Mouse (Mus musculus) lung, postnatal 4 days (tissue): ENCODE results near the gene Adam19.

Experiments
- DNase-seq, 2 experiments: peaks; one replicate each; pipeline ENCODE4 v3.0.0; 2021

Adam19 gene

DNA sequence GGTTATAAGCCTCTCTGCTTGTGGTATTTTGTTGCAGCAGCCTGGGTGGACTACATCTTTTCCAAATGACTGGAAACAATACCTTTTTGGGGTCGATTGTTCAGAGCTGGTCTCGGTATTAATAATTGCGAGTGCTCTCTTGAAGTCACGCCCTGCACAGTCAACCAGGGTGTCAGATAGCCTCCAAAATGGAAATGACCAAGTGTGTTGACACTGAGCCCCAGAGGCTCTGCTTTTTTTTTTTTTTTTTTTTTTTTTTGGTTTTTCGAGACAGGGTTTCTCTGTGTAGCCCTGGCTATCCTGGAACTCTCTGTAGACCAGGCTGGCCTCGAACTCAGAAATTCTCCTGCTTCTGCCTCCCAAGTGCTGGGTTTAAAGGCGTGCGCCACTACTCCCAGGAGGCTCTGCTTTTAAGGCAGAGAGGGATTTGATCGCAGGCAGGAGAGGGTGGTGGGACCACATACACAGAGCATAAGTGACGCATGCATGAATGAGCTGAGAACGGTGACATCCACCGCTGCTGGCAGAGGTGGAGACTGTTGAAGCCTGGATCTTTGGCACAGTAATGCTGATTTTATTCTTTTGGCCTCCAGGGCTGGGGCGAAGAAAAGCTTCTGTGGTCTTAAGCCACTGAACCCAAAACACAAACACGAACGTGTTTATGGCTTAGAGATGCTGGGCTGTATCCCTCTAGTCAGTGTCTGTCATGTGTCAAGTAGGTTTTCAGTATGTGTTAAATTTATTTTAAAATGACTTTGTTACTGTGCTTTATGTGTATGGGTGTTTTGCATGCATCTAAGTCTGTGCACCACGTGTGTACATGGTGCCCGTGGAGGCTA is 18.3 kb downstream of the Adam19 start:
- no peak for DNase-seq

DNA sequence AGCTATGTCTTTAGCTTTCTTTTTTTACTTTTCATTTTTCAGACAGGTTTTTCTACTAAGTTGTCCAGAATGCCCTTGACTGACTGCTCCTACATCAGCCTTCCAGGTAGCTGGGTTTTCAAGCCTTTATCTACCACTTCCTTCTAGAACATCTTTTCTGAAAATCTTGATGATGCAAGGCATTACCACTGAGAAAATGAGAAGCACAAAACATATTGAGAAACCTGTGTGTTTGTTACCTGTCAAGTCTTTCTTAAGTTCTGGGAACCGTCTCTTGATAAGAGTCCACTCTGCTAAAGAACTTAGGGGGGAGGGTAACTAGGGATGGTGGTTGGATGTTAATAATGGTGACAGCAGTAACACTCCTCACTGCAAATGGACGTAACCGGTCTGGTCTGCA is 19.7 kb downstream of the Adam19 start:
- DNase-seq, result no peak

DNA sequence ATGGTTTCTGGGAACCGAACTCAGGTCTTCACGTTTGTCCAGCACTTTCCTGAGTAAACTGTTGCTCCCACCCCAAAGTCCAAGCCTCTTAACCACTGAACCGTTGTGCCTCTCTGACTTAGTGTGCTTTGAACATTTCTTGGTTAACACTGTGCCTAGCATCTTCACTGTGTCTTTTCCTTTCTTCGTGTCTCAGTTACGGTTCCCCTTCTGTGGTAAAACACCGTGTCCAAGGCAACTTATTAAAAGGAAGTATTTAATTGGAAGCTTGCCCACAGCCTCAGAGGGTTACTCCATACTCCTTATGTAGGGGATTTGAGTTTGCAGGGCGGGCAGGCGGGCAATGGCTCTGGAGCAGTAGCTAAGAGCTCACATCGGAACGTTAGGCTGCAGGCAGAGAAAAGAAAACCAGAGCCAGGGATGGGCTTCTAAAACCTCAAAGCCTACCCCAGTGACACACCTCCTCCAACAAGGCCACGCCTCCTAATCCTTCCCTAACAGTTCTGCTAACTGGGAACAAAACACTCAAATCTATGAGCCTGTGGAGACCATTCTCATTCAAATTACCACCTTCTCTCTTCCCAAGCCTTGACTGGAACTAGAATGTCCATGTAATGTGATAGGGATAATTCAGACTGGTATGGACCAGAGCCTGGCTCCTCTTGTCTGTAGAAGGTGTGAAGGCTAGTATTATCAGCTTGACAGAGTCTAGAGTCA is 20.8 kb downstream of the Adam19 start:
- DNase-seq, result no peak

DNA sequence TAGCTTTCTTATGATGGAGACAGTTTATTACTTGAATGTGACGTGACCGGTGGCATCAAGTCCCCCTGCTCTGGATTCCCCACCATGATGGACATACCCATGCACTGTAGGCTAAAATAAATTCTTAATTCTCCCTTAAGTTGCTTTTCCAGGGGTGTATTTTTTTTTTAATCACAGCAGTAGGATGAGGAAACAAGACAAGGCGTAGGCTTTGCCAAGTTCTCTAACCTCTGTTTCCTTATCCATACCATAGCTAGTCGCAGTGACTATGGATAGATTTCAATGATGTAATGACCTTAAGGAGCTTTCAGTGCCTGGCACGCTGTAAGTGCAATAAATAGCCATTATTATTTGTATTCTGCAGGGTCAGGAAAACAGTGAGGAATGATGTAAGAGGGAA is 21.5 kb downstream of the Adam19 start:
- no peak for DNase-seq

DNA sequence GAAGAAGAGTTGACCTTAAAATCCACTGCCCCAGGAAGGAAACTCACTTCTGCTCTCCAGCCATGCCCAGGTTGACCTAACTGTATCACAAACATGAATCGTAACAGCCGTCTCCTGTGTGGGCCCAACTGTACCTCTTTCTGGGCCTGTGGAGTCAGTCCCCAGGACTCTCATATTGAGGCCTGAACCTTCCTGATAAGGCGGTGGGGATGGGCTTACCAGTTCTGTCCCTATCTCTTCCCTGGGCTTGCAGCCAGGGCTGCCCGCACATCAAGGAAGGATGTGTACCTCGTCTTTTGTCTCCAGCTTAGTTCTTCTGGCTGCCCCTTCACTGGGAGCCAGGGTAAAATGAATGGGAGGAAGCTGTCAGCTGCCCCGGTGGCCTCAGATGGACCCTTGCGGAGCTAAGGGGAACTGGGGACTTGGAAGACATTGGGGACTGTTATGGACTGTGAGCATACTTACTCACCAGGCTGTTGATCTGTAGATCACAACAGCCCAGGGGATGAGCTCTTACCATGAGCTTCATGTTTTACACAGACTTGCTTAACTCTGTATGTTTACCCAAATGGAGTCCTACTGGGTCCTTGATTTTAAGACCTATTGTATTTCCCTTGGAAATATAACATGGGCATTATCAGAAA is 22.1 kb downstream of the Adam19 start:
- DNase-seq, result peak; percentile 59 to 86

DNA sequence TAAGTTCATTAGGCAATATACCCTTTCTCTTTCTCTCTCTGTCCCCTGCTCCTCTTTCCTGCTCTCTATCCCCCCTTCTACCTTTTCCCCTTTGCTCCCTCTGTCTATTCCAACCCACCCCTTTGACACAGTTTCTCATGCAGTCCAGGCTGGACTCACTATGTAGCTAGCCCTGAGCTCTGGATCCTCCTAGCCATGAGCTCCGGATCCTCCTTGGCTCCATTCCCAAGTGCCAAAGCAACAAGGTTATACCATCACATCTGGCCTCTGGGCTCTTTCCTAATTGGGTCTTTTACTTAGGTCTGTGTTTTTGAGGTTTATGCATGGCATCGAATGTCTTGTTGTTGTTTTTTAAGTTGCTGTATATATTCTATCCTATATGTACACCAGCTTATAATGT is 25.3 kb downstream of the Adam19 start:
- no peak for DNase-seq

DNA sequence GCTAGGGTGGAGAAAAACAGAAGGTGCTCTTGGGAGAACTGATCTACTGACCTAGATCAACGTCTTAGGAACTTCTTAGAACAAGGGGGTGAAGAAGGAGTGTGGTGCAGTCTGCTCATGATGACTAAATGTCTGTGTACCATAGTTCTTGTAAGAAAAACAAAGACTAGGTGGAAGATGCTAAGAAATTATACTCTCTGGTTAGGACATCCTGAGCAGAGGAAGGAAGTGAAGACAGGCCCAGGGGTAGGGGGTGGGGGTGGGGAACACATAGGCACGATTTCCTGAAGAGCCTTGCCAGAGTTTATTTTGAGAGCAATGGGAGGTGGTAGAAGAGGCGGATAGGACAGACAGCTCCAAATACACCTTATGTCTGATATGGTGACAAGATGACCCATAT is 27.6 kb downstream of the Adam19 start:
- no peak for DNase-seq

DNA sequence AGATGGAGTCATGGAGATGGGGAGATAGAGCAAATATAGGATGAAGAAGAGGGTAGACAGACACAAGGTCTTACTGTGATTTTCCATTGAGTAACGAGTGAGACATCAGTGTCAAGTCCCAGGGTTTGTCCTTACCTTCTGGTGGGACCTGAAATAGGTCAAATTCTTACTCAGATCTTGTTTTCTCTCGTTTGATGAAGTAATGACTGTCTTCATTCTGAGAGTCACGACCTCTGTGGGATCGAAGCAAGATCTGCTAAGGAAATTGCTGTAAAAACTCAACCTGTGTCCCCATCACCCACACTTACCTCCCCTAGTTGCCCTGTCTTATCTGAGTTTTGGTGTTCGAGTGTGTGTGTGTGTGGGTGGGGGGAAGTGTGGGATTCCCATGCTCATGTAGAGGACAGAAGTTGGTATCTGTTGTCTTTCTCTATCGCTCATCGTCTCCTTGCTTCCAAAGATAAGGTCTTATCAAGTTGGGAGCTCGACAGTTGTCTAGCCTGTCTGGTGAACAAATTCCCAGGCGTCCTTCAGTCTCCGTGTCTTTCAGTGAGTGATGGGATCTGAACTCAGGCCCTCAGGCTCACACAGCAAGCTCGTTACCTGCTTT is 28.1 kb downstream of the Adam19 start:
- DNase-seq, result no peak

DNA sequence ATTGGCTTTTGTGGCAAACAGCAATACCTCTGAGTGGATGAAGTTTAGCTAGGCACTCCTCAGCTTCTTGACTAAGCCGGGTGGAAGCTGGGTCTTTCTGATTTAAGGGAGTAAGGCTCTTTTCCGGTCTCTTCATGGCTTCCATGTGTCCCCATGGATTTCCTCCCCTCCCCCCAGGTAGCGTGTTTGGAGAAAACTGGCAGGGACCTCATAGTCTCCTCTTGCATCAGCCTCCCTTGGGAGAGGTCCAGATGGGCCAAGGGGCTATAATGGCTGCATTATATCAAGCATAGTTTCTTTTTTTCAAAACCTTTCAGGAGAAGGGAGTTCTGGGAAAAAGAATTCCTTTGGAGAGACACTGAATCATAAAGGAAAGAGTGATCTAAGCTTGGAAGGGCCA is 28.8 kb downstream of the Adam19 start:
- peak; percentile 66 to 67 for DNase-seq

DNA sequence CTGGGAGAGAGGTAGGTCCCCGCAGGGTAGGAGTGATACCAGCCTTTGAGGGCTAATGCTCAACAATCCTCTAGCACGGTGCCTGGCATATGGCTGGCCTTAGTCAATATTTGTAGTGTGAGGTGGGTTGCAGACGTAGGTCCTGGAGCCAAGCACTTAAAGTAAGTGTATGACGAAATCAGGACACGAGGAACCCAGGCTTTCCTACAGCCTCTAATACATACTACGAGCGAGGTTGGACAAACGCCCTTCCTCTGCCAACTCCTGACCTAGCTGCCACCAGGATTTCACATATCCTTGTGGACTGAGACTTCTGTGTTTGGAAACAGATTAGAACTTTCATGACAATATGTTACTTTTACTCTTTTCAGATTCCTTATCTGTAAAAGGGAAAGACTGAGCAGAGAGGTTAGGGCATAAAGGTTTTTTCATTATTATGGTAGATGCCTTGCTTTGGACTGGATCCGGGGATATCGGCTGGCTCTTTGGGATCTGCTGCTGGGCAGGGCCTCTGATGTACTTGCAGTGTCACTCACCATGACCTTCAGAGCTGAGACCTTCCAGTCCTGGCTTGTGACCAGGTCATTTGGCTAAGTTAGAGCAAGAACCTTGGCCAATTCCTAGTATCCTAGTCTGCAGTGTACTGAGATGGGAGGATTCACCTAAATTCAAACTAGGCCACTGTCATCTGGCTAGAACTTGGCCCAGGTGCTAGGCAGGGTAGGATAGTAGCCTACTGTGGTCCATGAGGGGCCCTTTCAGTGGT is 29.8 kb downstream of the Adam19 start:
- peak in 1 of 2 experiments; percentile 64 for DNase-seq

DNA sequence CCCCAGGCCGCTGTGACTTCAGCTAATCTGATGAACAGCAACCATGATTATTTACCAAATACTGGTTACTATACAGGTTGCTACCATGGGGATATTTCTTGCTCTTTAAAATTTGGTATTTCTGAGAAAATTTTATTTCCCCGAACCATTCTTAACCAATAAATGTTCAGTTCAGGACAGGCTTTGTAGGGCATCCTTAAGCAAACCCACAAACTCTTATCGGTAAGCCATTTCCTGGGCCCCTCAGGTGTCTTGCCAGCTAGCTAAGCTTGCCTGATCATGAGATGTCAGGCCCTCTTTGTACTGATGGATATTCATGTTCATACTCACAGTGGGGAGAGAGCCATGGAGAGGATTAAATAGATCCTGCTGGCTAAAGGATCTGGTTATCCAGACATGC is 30.7 kb downstream of the Adam19 start:
- no peak for DNase-seq

DNA sequence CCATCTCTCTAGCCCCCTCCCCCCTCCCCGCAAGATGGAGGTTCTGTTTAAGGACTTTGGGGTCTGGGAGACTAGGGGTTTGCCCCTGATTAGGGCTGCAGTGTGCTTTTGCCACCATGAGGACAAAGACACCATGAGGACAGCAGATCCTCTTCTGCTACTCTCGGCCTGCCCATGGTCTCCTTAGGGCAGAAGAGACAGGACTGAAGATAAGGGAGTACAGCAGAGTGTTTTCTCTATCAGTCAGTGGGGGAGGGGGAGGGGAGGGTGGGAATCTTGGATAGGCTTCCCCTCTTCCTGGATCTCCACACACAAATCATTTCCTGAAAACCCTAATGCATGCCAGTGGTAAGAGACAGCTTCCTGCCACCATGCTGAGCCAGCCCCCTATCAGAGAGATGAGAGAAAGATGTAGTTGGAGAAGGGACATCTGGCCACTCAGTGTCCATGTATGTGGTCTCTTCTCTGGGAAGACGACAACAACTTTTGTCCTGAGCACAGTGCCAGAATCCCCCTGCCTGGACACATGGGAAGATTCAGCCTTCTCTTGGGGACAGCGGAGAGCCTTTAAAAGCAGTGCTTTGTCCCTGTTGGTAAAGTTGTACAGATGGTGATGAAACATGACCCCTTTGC is 33.4 kb downstream of the Adam19 start:
- DNase-seq, result peak; percentile 60 to 80

DNA sequence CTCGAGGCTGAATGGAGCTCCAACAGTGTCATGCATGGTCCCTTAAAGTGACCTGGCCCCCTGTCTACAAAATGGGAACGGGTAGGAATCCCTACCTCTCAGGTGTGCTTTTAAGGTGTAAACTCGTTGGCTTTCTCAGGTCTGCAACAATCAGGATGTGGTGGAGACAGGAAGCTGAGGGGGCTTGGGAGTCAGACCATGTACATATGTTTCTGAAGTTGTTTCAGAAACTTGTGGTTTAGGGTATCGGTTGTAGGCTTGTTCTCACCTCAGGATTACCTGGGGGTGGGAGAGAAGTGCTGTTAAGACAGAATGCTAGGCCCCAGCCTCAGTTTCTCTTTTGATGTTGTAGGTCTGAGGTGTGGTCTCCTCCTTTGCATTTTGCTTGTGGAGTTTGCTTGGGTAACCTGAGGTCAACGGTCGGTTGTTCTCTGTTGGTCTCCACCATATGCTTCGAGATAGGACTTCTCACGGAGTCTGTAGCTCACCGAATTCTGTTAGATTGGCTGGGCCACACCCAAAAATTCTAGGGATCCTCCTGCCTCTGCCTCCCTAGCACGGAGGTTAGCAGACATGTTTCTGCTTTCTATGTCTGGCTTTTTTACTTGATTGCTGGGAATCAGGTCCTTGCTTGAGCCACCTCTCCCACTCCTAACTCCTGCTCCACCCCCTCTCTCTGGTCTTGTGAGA is 34.4 kb downstream of the Adam19 start:
- no peak for DNase-seq

DNA sequence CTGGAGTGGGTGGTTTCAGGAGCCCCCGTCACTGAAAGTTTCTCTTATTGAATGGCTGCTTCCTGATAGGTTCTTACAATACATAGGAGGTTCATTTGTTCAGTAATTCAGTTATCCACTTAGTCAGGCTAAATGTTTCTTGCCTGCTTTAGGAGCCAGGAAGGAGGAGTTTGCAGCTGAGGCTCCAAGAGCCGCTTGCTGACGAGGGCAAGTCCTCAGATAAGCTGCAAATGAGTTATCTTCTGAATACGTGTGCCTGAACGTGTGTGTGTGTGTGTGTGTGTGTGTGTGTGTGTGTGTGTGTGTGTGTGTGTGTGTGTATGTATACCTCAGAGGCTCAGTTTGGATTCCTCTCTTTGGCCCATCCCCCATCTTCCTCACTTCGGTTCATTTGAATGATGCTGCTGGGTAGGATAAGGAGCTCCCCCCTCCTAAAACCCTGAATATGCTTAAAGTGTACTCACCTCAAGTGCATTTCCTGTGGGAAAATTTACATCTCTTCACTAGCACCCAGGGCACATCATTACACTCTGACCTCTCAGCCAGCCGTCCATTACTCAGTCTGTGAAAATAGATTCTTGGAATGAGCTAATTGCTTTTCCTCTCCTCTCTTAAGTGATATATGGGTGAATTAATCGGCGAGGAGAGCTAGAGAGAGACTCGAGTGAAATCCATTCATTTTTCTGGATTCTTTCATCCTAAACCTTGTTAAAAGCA is 35.3 kb downstream of the Adam19 start:
- no peak for DNase-seq

DNA sequence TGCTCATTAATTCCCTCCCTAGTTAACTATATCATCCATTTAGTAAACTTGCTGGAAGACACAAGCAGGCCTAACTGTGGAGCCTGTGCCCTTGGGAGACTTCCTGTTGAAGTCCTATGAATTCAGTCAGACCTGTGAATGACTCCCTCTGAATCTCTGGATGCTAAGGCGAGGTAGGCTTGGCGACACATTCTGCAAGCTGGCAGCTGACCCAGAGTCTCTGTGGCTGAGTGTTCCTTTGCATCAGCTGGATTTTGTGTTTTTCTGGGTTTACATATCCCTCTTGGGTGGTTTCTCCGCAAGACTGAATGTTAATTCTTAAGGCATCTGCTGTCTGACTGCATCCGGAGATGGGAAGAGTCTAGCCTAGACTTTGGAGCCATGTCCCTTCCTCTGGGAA is 36.3 kb downstream of the Adam19 start:
- DNase-seq, result no peak

DNA sequence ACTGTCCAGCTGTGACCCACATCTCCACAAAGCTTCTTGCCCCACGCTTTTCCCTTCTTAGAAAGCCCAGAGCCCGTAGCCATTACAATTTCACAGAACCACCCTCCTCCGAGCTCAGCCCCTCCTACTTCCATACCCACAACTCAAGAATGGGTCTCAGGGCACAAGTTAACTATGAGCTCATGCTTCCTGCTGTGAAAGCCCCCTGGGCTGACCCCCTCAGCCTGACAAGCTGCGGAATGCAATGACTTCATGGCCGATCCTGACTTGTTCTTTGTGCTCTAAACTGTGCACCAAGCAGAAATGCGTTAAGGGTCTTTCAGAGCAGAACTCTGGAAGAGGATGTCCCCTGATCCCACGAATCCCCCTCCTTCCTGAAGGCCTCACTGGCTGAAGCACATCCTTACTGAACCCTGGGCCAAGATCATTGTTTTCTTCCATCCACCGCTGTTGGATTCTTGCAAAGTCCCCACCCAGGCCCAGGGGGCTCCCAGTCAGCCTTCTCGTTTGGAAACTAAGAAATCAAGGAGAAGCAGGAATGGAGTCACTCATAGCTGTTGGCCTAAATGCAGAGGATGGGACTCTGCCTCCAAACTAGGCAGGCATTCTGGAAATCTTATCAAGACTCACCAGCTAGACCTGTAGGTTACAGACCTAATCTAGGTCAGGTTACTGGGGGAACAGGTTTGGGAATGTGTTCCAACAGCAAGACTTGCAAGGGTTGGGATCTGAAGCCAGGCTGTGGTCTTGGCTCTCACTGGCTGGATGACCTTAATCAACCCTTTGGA is 39.9 kb downstream of the Adam19 start:
- peak in 1 of 2 experiments; percentile 63 for DNase-seq

DNA sequence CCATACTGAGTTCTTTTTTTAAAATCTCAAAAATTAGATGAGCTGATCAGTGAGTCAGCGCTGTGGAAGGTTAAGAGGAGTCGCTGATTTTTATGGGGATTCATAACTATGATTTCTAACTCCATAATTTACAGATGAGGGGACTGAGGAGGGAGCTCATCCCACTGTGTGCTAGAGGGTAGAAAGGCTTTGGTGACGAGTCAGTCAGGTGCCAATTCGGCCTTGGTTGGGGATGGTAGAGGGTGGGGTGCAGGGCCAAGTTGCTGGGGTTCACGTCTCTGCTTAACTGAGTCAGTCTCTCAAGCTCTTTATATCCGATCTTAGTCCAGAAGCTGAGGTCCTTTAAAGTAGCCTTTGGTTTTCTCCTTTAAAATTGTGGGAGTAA is 40.5 kb downstream of the Adam19 start:
- DNase-seq, result no peak

DNA sequence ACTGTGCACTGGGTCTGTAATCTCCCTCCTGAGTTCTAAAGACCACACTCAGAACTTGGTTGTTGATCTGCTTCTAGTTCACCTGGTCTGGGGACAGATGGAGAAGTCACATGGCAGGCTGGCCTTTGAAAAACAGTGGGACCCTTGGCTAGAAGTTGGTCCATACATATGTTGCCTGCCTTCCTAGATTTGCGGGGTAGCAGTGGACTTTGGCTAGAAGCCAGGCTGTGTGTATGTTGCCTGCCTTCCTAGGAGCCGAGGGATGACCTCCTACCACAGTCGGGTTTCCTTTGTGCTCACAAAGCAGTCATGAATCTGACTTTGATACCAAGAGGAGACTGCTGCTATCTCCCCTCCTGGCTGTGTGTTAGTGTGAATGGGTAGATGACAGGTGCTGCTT is 41.3 kb downstream of the Adam19 start:
- DNase-seq, result no peak

DNA sequence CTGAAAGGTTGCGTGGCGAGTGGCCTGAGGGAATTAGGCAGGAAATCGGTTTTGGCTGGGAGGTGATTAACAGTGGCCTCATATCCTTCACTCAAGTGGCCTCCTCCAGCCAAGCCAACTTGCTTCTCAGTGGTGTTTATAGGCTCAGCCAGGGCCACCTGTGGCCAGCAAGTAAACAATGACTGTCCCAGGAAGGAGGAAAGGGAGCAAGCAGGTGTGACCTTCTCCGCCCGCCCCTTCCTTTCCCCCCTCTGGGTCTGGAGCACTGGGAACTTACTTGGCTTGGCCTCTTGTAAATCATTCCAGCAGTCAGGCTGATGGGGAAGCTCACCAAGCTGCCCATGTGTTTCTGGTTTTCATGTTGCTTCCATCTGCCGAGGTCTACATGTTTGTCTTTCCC is 46.3 kb downstream of the Adam19 start:
- no peak for DNase-seq

DNA sequence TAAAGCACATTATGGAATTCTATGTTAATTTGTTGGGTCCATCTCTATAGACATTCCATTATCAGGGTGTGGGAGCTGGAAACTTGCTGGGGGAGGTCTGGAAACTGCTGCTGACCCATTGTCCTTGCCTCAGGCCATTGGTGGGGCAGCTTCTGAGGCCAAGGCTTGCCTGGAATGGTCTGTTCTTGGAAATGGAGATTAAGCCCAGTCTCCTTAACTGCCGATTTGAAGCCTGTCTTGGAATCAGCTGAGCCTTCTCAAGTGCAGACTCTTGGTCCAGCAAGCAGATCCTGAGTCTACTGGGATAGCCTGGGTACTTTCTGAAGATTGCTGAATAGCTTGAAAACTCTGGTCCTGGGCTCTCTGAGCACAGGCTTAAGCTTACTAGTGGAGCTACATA is 51.3 kb downstream of the Adam19 start:
- no peak for DNase-seq
